Comparison of ENCODE assay signal across 10 mouse cellular contexts in the genomic region with DNA sequence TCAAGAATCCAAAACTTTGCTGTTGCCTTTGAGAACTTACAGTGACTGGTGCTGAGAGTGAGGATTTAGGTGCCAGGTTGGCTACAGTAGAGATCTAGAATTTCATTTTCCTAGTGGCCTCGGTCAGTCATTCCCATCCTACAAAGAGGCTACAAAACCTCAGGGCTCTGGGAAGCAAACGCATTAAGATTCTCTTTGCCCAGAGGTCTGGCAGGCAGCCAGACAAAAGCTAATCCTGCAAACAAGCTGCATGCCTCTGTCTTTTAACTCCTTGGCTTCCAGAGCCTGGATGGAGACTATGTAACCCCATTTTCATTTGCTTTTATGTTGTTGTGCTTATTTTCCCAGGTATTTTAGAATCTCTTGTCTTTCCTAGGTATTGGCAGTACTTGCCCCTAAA. TPM values are rescaled to one million over a fixed set of nuclear protein-coding genes. Genes with fewer than 3 reads are reported as not detected.
DNase-seq lines count a peak whose midpoint lies in the region; ATAC-seq and TF ChIP-seq lines count a peak whose summit lies in the region.
"Had no signal": no experiment of that assay in that cellular context is flagged by ENCODE, and none has a peak within 500 bp of the region (broad histone marks: within the 10 kb centered on the region; RNA-seq: fewer than 3 reads in every experiment).

No protein-coding gene starts in this region.

- no peaks in the 10 kb centered on the region for H3K27me3 ChIP-seq in cerebellum, adult 2 months (ENCODE audit: control insufficient read depth, insufficient read depth, low read length)
- H3K27me3 ChIP-seq in kidney, embryonic 14.5 days (ENCODE audit: control insufficient read depth, insufficient read depth, low read length): no peaks in the 10 kb centered on the region
- H3K27me3 ChIP-seq in MEL (ENCODE audit: control insufficient read depth in 1 of 2, insufficient read depth in 2 of 2, low read length in 2 of 2): no peaks in the 10 kb centered on the region
- no peaks in the 10 kb centered on the region for H3K27me3 ChIP-seq in forebrain, postnatal 0 days (ENCODE audit: insufficient read depth, low read length)
- H3K27me3 ChIP-seq: heart, embryonic 13.5 days; limb, embryonic 13.5 days had no signal

- no peak overlapping the region for H3K4me2 ChIP-seq in kidney, embryonic 14.5 days (replicated peaks; ENCODE audit: low read depth, low read length)
- H3K4me2 ChIP-seq in forebrain, postnatal 0 days (ENCODE audit: low read depth): no peak overlapping the region
- H3K4me2 ChIP-seq: heart, embryonic 13.5 days; limb, embryonic 13.5 days had no signal

- peak; percentile 5 to 10 for DNase-seq in cerebellum, adult 2 months
- DNase-seq in cerebellum, adult 8-10 months: no peak
- DNase-seq in kidney, postnatal 10 days: peak; percentile 62
- peak; percentile 34 for DNase-seq in MEL (ENCODE audit: low read depth, low spot score)
- DNase-seq in forebrain, postnatal 0 days: peak; percentile 51
- DNase-seq in B cell, adult 2 months: no peak
- no peak for DNase-seq in frontal cortex, adult 2 months (ENCODE audit: extremely low spot score in 1 of 2, low spot score in 1 of 2)

- TF ChIP-seq EP300 in MEL (IDR thresholded peaks at IDR 0.05; ENCODE audit: low read depth in 1 of 2, low read length in 2 of 2): no peak

- no peaks in the 10 kb centered on the region for H3K9me3 ChIP-seq in kidney, embryonic 14.5 days (ENCODE audit: control insufficient read depth, low read length)
- H3K9me3 ChIP-seq in MEL (replicated peaks; ENCODE audit: insufficient read depth, low read length): no peaks in the 10 kb centered on the region
- no peaks in the 10 kb centered on the region for H3K9me3 ChIP-seq in forebrain, postnatal 0 days (ENCODE audit: low read length)
- H3K9me3 ChIP-seq: heart, embryonic 13.5 days; limb, embryonic 13.5 days had no signal

- H3K4me1 ChIP-seq in cerebellum, adult 2 months (ENCODE audit: control insufficient read depth, insufficient read depth, low read length): no peaks in the 10 kb centered on the region
- no peaks in the 10 kb centered on the region for H3K4me1 ChIP-seq in kidney, embryonic 14.5 days (ENCODE audit: control insufficient read depth, insufficient read depth, low read length)
- peaks cover 0 to 7% of the 10 kb centered on the region in 2 experiments; a peak in 1 of 4 replicates for H3K4me1 ChIP-seq in MEL (ENCODE audit: control insufficient read depth in 1 of 2, insufficient read depth in 2 of 2, low read length in 2 of 2)
- no peaks in the 10 kb centered on the region for H3K4me1 ChIP-seq in forebrain, postnatal 0 days (ENCODE audit: insufficient read depth)
- H3K4me1 ChIP-seq: limb, embryonic 13.5 days had no signal

- TF ChIP-seq POLR2A in cerebellum, adult 2 months (IDR thresholded peaks at IDR 0.05; ENCODE audit: borderline replicate concordance, insufficient read depth, low read length): no peak
- TF ChIP-seq POLR2A in MEL (IDR thresholded peaks at IDR 0.05; ENCODE audit: control insufficient read depth in 1 of 2, insufficient read depth in 1 of 2, low read depth in 1 of 2, low read length in 2 of 2, poor library complexity in 1 of 2): no peak

- no peak overlapping the region for H3K9ac ChIP-seq in kidney, embryonic 14.5 days (ENCODE audit: low read depth, low read length)
- no peak overlapping the region for H3K9ac ChIP-seq in MEL (ENCODE audit: control insufficient read depth, low read depth, low read length, poor library complexity, severe bottlenecking)
- no peak overlapping the region for H3K9ac ChIP-seq in forebrain, postnatal 0 days
- H3K9ac ChIP-seq: heart, embryonic 13.5 days; limb, embryonic 13.5 days had no signal

- H3K4me3 ChIP-seq in cerebellum, adult 2 months (replicated peaks; ENCODE audit: insufficient read depth, low read depth, low read length): no peak overlapping the region
- H3K4me3 ChIP-seq in kidney, embryonic 14.5 days (ENCODE audit: low read length): no peak overlapping the region
- H3K4me3 ChIP-seq in MEL (ENCODE audit: control insufficient read depth in 1 of 2, insufficient read depth in 1 of 2, low read depth in 2 of 2, low read length in 2 of 2): no peak overlapping the region
- H3K4me3 ChIP-seq in forebrain, postnatal 0 days (ENCODE audit: low read depth, low read length): no peak overlapping the region
- H3K4me3 ChIP-seq: heart, embryonic 13.5 days; limb, embryonic 13.5 days had no signal

- TF ChIP-seq CTCF in cerebellum, adult 2 months (IDR thresholded peaks at IDR 0.05; ENCODE audit: borderline replicate concordance, insufficient read depth, low read depth, low read length): no peak
- TF ChIP-seq CTCF in MEL (IDR thresholded peaks at IDR 0.05 in 2 of 3, conservative IDR thresholded peaks at IDR 0.05 in 1 of 3; ENCODE audit: control insufficient read depth in 1 of 3, insufficient read depth in 1 of 3, low read depth in 2 of 3, low read length in 3 of 3, poor library complexity in 1 of 3, severe bottlenecking in 1 of 3): no peak
- TF ChIP-seq CTCF in forebrain, postnatal 0 days (IDR thresholded peaks at IDR 0.05; ENCODE audit: low read depth): no peak

- no peak for ATAC-seq in kidney, embryonic 14.5 days (ENCODE audit: low FRiP score, low TSS enrichment)
- ATAC-seq in forebrain, postnatal 0 days: no peak

- H3K79me2 ChIP-seq in MEL (ENCODE audit: control insufficient read depth, insufficient read depth, low read length, poor library complexity): no peaks in the 10 kb centered on the region

- no peak overlapping the region for H3K27ac ChIP-seq in cerebellum, adult 2 months (ENCODE audit: insufficient read depth, low read length)
- no peak overlapping the region for H3K27ac ChIP-seq in kidney, embryonic 14.5 days (ENCODE audit: low read depth, low read length)
- no peak overlapping the region for H3K27ac ChIP-seq in MEL (ENCODE audit: control insufficient read depth, low read depth, low read length)
- no peak overlapping the region for H3K27ac ChIP-seq in forebrain, postnatal 0 days (ENCODE audit: low read depth, low read length)
- H3K27ac ChIP-seq: heart, embryonic 13.5 days; limb, embryonic 13.5 days had no signal

- TF ChIP-seq RAD21 in MEL (IDR thresholded peaks at IDR 0.05; ENCODE audit: low read depth, low read length): no peak

- no peaks in the 10 kb centered on the region for H3K36me3 ChIP-seq in kidney, embryonic 14.5 days (ENCODE audit: control insufficient read depth, insufficient read depth, low read length)
- peaks cover 13 to 21% of the 10 kb centered on the region in 2 experiments for H3K36me3 ChIP-seq in MEL (ENCODE audit: control insufficient read depth in 1 of 2, insufficient read depth in 2 of 2, low read length in 2 of 2)
- H3K36me3 ChIP-seq in forebrain, postnatal 0 days (ENCODE audit: insufficient read depth): peaks cover 10% of the 10 kb centered on the region; the same call in 1 of the 2 replicates

- WGBS in cerebellum, adult 2 months: 3% methylated on average over 2 of the region's 2 CpGs
- WGBS in kidney, embryonic 14.5 days: 36% methylated on average over 2 of the region's 2 CpGs
- whole genome bisulfite sequencing in forebrain, postnatal 0 days: 30% methylated on average over 2 of the region's 2 CpGs

TF ChIP-seq in MEL, 35 proteins besides CTCF, POLR2A, EP300 and RAD21:
- TF ChIP-seq JUND (IDR thresholded peaks at IDR 0.05; ENCODE audit: low read depth, low read length): no peak
- no peak for TF ChIP-seq MYB (IDR thresholded peaks at IDR 0.05; ENCODE audit: low read depth, low read length)
- TF ChIP-seq POLR2AphosphoS2 (IDR thresholded peaks at IDR 0.05; ENCODE audit: low read length): no peak
- TF ChIP-seq ZNF384 (IDR thresholded peaks at IDR 0.05; ENCODE audit: low read depth, low read length): no peak
- no peak for TF ChIP-seq USF2 (IDR thresholded peaks at IDR 0.05; ENCODE audit: borderline replicate concordance in 1 of 2, insufficient read depth in 1 of 2, low read depth in 1 of 2, low read length in 2 of 2)
- TF ChIP-seq TAL1 (IDR thresholded peaks at IDR 0.05; ENCODE audit: low read length): no peak
- no peak for TF ChIP-seq RCOR1 (IDR thresholded peaks at IDR 0.05; ENCODE audit: low read depth, low read length)
- no peak for TF ChIP-seq TCF12 (IDR thresholded peaks at IDR 0.05; ENCODE audit: low read depth, low read length)
- no peak for TF ChIP-seq POLR2AphosphoS5 (IDR thresholded peaks at IDR 0.05; ENCODE audit: borderline replicate concordance, low read depth, low read length)
- TF ChIP-seq UBTF (IDR thresholded peaks at IDR 0.05; ENCODE audit: borderline replicate concordance, insufficient read depth, low read depth, low read length): no peak
- no peak for TF ChIP-seq TBP (IDR thresholded peaks at IDR 0.05; ENCODE audit: low read depth, low read length)
- no peak for TF ChIP-seq NRF1 (IDR thresholded peaks at IDR 0.05; ENCODE audit: insufficient read depth, low read depth, low read length, poor library complexity, severe bottlenecking)
- TF ChIP-seq ETS1 (IDR thresholded peaks at IDR 0.05; ENCODE audit: low read depth, low read length): no peak
- TF ChIP-seq NELFE (IDR thresholded peaks at IDR 0.05; ENCODE audit: low read depth, low read length): no peak

RNA-seq across cellular contexts. Expression of a gene that starts 25.6 kb away (rescaled TPM):
- polyA plus RNA-seq in cerebellum, adult 2 months (2012; rRNA removed): 50.6 and 52.6 TPM in 2 replicates
- 19.0 and 22.7 TPM in 2 replicates for polyA plus RNA-seq in kidney, embryonic 14.5 days (2014; fragmentation: Nextera tagmentation; extraction: Ambion mirVana)
- total RNA-seq in MEL (2012; rRNA removed): 6.4 and 7.2 TPM in 2 replicates
- 10 to 100 TPM in 1 of 2 experiments, not detected in 1; 22.2 TPM for polyA plus RNA-seq in MEL (2012; ENCODE audit: insufficient read depth in 1 of 2, insufficient read length in 2 of 2, low read depth in 1 of 2, low replicate concordance in 2 of 2, missing spikeins in 1 of 2)
- 24.8 and 36.8 TPM in 2 replicates for total RNA-seq in forebrain, postnatal 0 days (2014; rRNA removed)
- polyA plus RNA-seq in forebrain, postnatal 0 days (2015; fragmentation: Nextera tagmentation; extraction: Ambion mirVana): 13.2 and 21.5 TPM in 2 replicates
- 52.1 and 61.1 TPM in 2 replicates for polyA plus RNA-seq in frontal cortex, adult 2 months (2012; rRNA removed)

RNA-seq across cellular contexts. Expression of a gene that starts 45.0 kb away (rescaled TPM):
- polyA plus RNA-seq in cerebellum, adult 2 months (2012; rRNA removed): 5.7 and 6.1 TPM in 2 replicates
- polyA plus RNA-seq in kidney, embryonic 14.5 days (2014; fragmentation: Nextera tagmentation; extraction: Ambion mirVana): 16.4 and 23.8 TPM in 2 replicates
- not detected in 2 replicates for total RNA-seq in MEL (2012; rRNA removed)
- not detected for polyA plus RNA-seq in MEL (2012; ENCODE audit: insufficient read depth in 1 of 2, insufficient read length in 2 of 2, low read depth in 1 of 2, low replicate concordance in 2 of 2, missing spikeins in 1 of 2)
- 63.1 and 63.2 TPM in 2 replicates for total RNA-seq in forebrain, postnatal 0 days (2014; rRNA removed)
- polyA plus RNA-seq in forebrain, postnatal 0 days (2015; fragmentation: Nextera tagmentation; extraction: Ambion mirVana): 22.8 and 28.6 TPM in 2 replicates
- polyA plus RNA-seq in frontal cortex, adult 2 months (2012; rRNA removed): 12.8 and 15.9 TPM in 2 replicates

Comparison
In these comparisons a context has a peak if more than half of its experiments do, and no peak if none do; other contexts are left out.
1. DNase-seq: peak in cerebellum, adult 2 months (2 of 2), kidney, postnatal 10 days (single experiment), MEL (single experiment) and forebrain, postnatal 0 days (single experiment); none in cerebellum, adult 8-10 months (single experiment), B cell, adult 2 months (0 of 2) and frontal cortex, adult 2 months (0 of 2).